Mouse (Mus musculus) lung, adult 18-20 months (tissue): ENCODE results near the gene Phldb1.

Experiments used
- DNase-seq, 2 experiments: peaks; one replicate each; pipeline ENCODE4 v3.0.0; 2022; ENCODE audit warnings: mixed read lengths in 2 of 2

Phldb1 gene

GRCm38 (mm10) chr9:44726431-44727146 lies 8.4 kb downstream of the Phldb1 start:
- DNase-seq, result no peak

GRCm38 (mm10) chr9:44724665-44725064 lies 10.3 kb downstream of the Phldb1 start:
- no peak for DNase-seq

- peak; percentile 79 to 89 for DNase-seq
Measured at GRCm38 (mm10) chr9:44724223-44724622, 10.8 kb downstream of the Phldb1 start.

- no peak for DNase-seq
Measured at GRCm38 (mm10) chr9:44723521-44724041, 11.4 kb downstream of the Phldb1 start.

GRCm38 (mm10) chr9:44723008-44723407 lies 12.0 kb downstream of the Phldb1 start:
- DNase-seq, result no peak

- no peak for DNase-seq
Measured at GRCm38 (mm10) chr9:44722575-44722974, 12.4 kb downstream of the Phldb1 start.

- no peak for DNase-seq
Measured at GRCm38 (mm10) chr9:44721877-44722186, 13.2 kb downstream of the Phldb1 start.

GRCm38 (mm10) chr9:44721154-44721876 lies 13.7 kb downstream of the Phldb1 start:
- peak; percentile 92 to 95 for DNase-seq

GRCm38 (mm10) chr9:44720358-44721153 lies 14.4 kb downstream of the Phldb1 start:
- no peak for DNase-seq

- no peak for DNase-seq
Measured at GRCm38 (mm10) chr9:44719632-44720357, 15.2 kb downstream of the Phldb1 start.

- DNase-seq, result no peak
Measured at GRCm38 (mm10) chr9:44718937-44719631, 15.9 kb downstream of the Phldb1 start.

- DNase-seq, result no peak
Measured at GRCm38 (mm10) chr9:44717822-44718242, 17.2 kb downstream of the Phldb1 start.

GRCm38 (mm10) chr9:44716997-44717821 lies 17.8 kb downstream of the Phldb1 start:
- no peak for DNase-seq

GRCm38 (mm10) chr9:44715705-44716362 lies 19.2 kb downstream of the Phldb1 start:
- DNase-seq, result no peak

- no peak for DNase-seq
Measured at GRCm38 (mm10) chr9:44715109-44715508, 19.9 kb downstream of the Phldb1 start.

GRCm38 (mm10) chr9:44713574-44713973 lies 21.4 kb downstream of the Phldb1 start:
- no peak for DNase-seq

GRCm38 (mm10) chr9:44713080-44713479 lies 21.9 kb downstream of the Phldb1 start:
- peak; percentile 73 to 82 for DNase-seq

- DNase-seq, result peak; percentile 67 to 81
Measured at GRCm38 (mm10) chr9:44711602-44712001, 23.4 kb downstream of the Phldb1 start.

GRCm38 (mm10) chr9:44710213-44710612 lies 24.8 kb downstream of the Phldb1 start:
- no peak for DNase-seq

- peak in 1 of 2 experiments; percentile 37 for DNase-seq
Measured at GRCm38 (mm10) chr9:44709600-44709999, 25.4 kb downstream of the Phldb1 start.
